Mouse (Mus musculus) liver, embryonic 14.5 days (tissue): Measurements from ENCODE around the gene Edem3.
"Not testable (repeated sequence)": the region's sequence is repeated elsewhere in the genome, so short reads cannot be mapped to it uniquely, and the experiment has no call there.

ENCODE experiments used
- CTCF ChIP-seq: IDR thresholded peaks from 2 replicates; pipeline ENCODE4 v1.5.1; 2016; ENCODE audit warnings: antibody characterized with exemption, low read depth, control low read depth
- EP300 ChIP-seq: IDR thresholded peaks from 2 replicates; pipeline ENCODE4 v1.6.1; 2016; ENCODE audit warnings: antibody characterized with exemption, low read depth

DNA sequence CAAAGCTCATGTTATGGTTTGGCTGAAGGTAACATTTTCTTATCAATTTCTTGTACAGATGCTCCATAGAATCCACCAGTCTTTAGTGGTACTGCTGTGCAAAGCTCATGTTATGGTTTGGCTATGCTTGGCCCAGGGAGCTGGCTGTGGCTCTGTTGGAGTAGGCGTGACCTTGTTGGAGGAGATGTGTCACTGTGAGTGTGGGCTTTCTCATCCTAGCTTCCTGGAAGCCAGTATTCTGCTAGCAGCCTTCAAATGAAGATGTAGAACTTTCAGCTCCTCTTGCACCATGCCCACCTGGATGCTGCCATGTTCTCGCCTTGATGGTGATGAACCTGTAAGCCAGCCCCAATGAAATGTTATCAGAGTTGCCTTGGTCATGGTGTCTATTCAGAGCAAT lies 5.3 kb upstream of the Edem3 start:
- TF ChIP-seq CTCF, EP300: not testable (repeated sequence)
